ENCODE assay signal across 10 mouse cellular contexts in genomic region chrX:167211871-167212555, GRCm38 (mm10). TPM values are rescaled to one million over a fixed set of nuclear protein-coding genes. Genes with fewer than 3 reads are reported as not detected.
DNase-seq lines count a peak whose midpoint lies in the region; ATAC-seq and TF ChIP-seq lines count a peak whose summit lies in the region.
"Had no signal": no experiment of that assay in that cellular context is flagged by ENCODE, and none has a peak within 500 bp of the region (broad histone marks: within the 10 kb centered on the region; RNA-seq: fewer than 3 reads in every experiment).

No protein-coding gene starts in this region.

- H3K4me3 ChIP-seq in heart, embryonic 12.5 days: no peak overlapping the region
- no peak overlapping the region for H3K4me3 ChIP-seq in embryonic facial prominence, embryonic 14.5 days (ENCODE audit: low read depth, low read length)
- peak overlapping the region; percentile 49 for H3K4me3 ChIP-seq in small intestine, adult 2 months (ENCODE audit: low read depth, low read length)
- H3K4me3 ChIP-seq: liver, embryonic 12.5 days had no signal

- H3K9ac ChIP-seq in heart, embryonic 12.5 days: 0 out of 2 replicates have a peak overlapping the region, but pooled peaks have one; percentile 34
- H3K9ac ChIP-seq in embryonic facial prominence, embryonic 14.5 days (ENCODE audit: low read depth, low read length): no peak overlapping the region
- H3K9ac ChIP-seq: liver, embryonic 12.5 days had no signal

- TF ChIP-seq POLR2A in small intestine, adult 2 months (IDR thresholded peaks at IDR 0.05; ENCODE audit: low read depth, low read length): no peak

- intact Hi-C loops in left cerebral cortex, postnatal 10 days (cut with DNase I): loop anchor here (5.0 kb wide), 1 partner anchor 550 kb away; no protein-coding TSS in a partner anchor

- WGBS in heart, embryonic 12.5 days: 48% methylated on average over 9 of the region's 9 CpGs
- 48% methylated on average over 9 of the region's 9 CpGs for WGBS in embryonic facial prominence, embryonic 14.5 days
- 27% methylated on average over 9 of the region's 9 CpGs for WGBS in small intestine, adult 2 months

- H3K4me1 ChIP-seq in heart, embryonic 12.5 days (replicated peaks): peaks cover 15% of the 10 kb centered on the region; the same call in 1 of the 2 replicates
- H3K4me1 ChIP-seq in embryonic facial prominence, embryonic 14.5 days (ENCODE audit: control insufficient read depth, insufficient read depth, low read length): no peaks in the 10 kb centered on the region
- H3K4me1 ChIP-seq in small intestine, adult 2 months (ENCODE audit: control insufficient read depth, insufficient read depth, insufficient read length, low read length): peaks cover 5% of the 10 kb centered on the region; the same call in 1 of the 2 replicates

- H3K9me3 ChIP-seq in heart, embryonic 12.5 days (replicated peaks): no peaks in the 10 kb centered on the region
- H3K9me3 ChIP-seq in embryonic facial prominence, embryonic 14.5 days (ENCODE audit: control insufficient read depth, low read length): no peaks in the 10 kb centered on the region
- H3K9me3 ChIP-seq: liver, embryonic 12.5 days had no signal

- TF ChIP-seq CTCF in small intestine, adult 2 months (IDR thresholded peaks at IDR 0.05; ENCODE audit: extremely low read depth, insufficient read length, insufficient replicate concordance, low read depth, low read length): no peak

- H3K27ac ChIP-seq in heart, embryonic 12.5 days (ENCODE audit: poor library complexity, severe bottlenecking): peak overlapping the region; percentile 60; the same call in 1 of the 2 replicates
- H3K27ac ChIP-seq in embryonic facial prominence, embryonic 14.5 days (replicated peaks; ENCODE audit: low read depth, low read length): 0 out of 2 replicates have a peak overlapping the region, but pooled peaks have one; percentile 7
- peak overlapping the region; percentile 55 for H3K27ac ChIP-seq in small intestine, adult 2 months (ENCODE audit: insufficient read depth, low read depth, low read length)
- H3K27ac ChIP-seq: liver, embryonic 12.5 days had no signal

- H3K4me2 ChIP-seq in heart, embryonic 12.5 days: no peak overlapping the region
- H3K4me2 ChIP-seq in embryonic facial prominence, embryonic 14.5 days (ENCODE audit: low read depth, low read length): no peak overlapping the region
- H3K4me2 ChIP-seq: liver, embryonic 12.5 days had no signal

- no peaks in the 10 kb centered on the region for H3K27me3 ChIP-seq in heart, embryonic 12.5 days (replicated peaks)
- peaks cover 24% of the 10 kb centered on the region for H3K27me3 ChIP-seq in embryonic facial prominence, embryonic 14.5 days (replicated peaks; ENCODE audit: control insufficient read depth, insufficient read depth, low read length)
- no peaks in the 10 kb centered on the region for H3K27me3 ChIP-seq in small intestine, adult 2 months (ENCODE audit: control insufficient read depth, insufficient read depth, low read length)

- 0 out of 2 replicates have a peak, but pooled peaks cover 3% of the 10 kb centered on the region for H3K36me3 ChIP-seq in heart, embryonic 12.5 days
- H3K36me3 ChIP-seq in embryonic facial prominence, embryonic 14.5 days (ENCODE audit: control insufficient read depth, insufficient read depth, low read length): peaks cover 3% of the 10 kb centered on the region; the same call in 1 of the 2 replicates
- H3K36me3 ChIP-seq in small intestine, adult 2 months (ENCODE audit: control insufficient read depth, insufficient read depth, low read length): peaks cover 9% of the 10 kb centered on the region
- H3K36me3 ChIP-seq: liver, embryonic 12.5 days had no signal

- no peak for ATAC-seq in heart, embryonic 12.5 days (ENCODE audit: insufficient number of reproducible peaks, low FRiP score)
- peak; percentile 80; the same call in 1 of the 2 replicates for ATAC-seq in embryonic facial prominence, embryonic 14.5 days (ENCODE audit: low read depth)
- ATAC-seq: liver, embryonic 12.5 days had no signal

- no peak for DNase-seq in heart, adult 8-10 months (ENCODE audit: low spot score)
- DNase-seq in lung, postnatal 36 days: peak; percentile 58
- no peak for DNase-seq in lung, postnatal 25 days (ENCODE audit: low spot score)
- peak; percentile 50 for DNase-seq in embryonic facial prominence, embryonic 14.5 days (ENCODE audit: low spot score)
- no peak for DNase-seq in left cerebral cortex, postnatal 10 days (ENCODE audit: extremely low spot score in 1 of 2, low spot score in 2 of 2)
- DNase-seq in layer of hippocampus, postnatal 14 days (ENCODE audit: low spot score in 2 of 2): no peak

RNA-seq across cellular contexts. Expression of gene Tmsb4x, which starts 2.9 kb away (rescaled TPM):
- 3,404 and 3,505 TPM in 2 replicates for polyA plus RNA-seq in heart, embryonic 12.5 days (2016; fragmentation: Nextera tagmentation; extraction: Ambion mirVana)
- total RNA-seq in heart, adult 8-10 months (2022): 100 to 1,000 TPM; 419 to 623 (median 536) TPM
- polyA plus RNA-seq in embryonic facial prominence, embryonic 14.5 days (2014; fragmentation: Nextera tagmentation; extraction: Ambion mirVana): 2,773 and 2,890 TPM in 2 replicates
- polyA plus RNA-seq in small intestine, adult 2 months (2012; rRNA removed): 44.6 and 57.7 TPM in 2 replicates
- 1,000 to 10,000 TPM; 1,429 to 1,477 TPM for total RNA-seq in left cerebral cortex, postnatal 10 days (2021)
- total RNA-seq in layer of hippocampus, postnatal 14 days (2021): 1,000 to 10,000 TPM; 1,983 to 2,031 TPM

RNA-seq across cellular contexts. Expression of gene Tlr8, which starts 52.1 kb away (rescaled TPM):
- polyA plus RNA-seq in heart, embryonic 12.5 days (2016; fragmentation: Nextera tagmentation; extraction: Ambion mirVana): 0.12 and 0.27 TPM in 2 replicates
- 1 to 10 TPM in 2 of 4 experiments, under 1 TPM in 2; 0.87 to 2.7 (median 1.3) TPM for total RNA-seq in heart, adult 8-10 months (2022)
- polyA plus RNA-seq in embryonic facial prominence, embryonic 14.5 days (2014; fragmentation: Nextera tagmentation; extraction: Ambion mirVana): 0.36 and 0.47 TPM in 2 replicates
- polyA plus RNA-seq in small intestine, adult 2 months (2012; rRNA removed): 0.05 TPM in 1 of 2 replicates, not detected in the other
- total RNA-seq in left cerebral cortex, postnatal 10 days (2021): under 1 TPM; 0.26 to 0.51 TPM
- under 1 TPM; 0.12 to 0.53 TPM for total RNA-seq in layer of hippocampus, postnatal 14 days (2021)
- polyA plus RNA-seq: neural tube, embryonic 14.5 days had no signal

Comparison
In these comparisons a context has a peak if more than half of its experiments do, and no peak if none do; other contexts are left out.
1. DNase-seq: peak in lung, postnatal 36 days (single experiment) and embryonic facial prominence, embryonic 14.5 days (single experiment); none in heart, adult 8-10 months (single experiment), lung, postnatal 25 days (single experiment), left cerebral cortex, postnatal 10 days (0 of 2) and layer of hippocampus, postnatal 14 days (0 of 2).
2. H3K27ac ChIP-seq: peak in every context shown above with its lines; median percentile 60 in heart, embryonic 12.5 days; 55 in small intestine, adult 2 months; 7 in embryonic facial prominence, embryonic 14.5 days.